In the genomic region with DNA sequence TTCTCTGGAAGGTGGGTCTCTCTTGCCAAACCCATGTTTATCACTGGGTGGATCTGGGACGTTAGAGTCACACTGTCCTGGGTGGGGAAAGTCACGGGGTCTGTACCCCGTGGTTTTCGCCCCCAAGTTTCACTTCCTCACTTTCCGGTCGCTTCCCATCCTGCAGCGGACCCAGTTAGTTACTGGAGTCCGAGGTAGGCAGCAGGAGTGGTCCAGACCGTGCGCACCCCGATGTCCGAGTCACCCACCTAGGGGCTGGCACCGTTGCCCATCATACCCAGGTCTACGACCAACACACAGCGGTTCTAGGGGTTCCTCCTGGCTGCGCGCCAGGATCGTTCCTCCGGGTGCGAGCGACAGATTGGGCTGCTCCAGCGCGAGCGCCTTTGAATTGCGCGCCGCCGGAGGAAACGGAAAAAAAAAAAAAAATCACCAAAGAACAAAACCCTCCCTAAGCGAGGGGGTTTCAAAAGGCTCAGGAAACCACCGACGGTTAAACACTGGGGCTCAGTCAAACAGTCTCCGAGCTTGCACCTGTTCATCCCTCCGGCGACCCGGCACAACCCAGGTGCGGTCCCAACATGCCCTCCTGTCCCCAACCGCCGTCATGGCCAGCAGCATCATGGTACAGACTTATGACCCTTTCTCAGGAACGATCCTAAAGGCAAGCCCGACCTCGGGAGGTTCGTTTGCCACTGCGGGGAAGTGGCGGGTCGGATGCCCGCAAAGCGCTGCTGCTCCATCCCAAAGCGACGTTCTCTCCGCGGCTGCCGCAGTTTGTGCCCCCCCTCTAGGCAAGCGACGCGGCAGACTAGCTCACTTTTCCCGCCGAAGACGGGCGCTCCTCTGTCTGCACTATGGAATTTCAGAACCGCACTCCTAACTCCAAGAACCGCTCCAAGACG, we compare ENCODE assay signal across 8 mouse cellular contexts. TPM values are rescaled to one million over a fixed set of nuclear protein-coding genes. Genes with fewer than 3 reads are reported as not detected.
A peak's percentile ranks its signal among the peaks of the same experiment; 100 is the strongest.
DNase-seq lines count a peak whose midpoint lies in the region; ATAC-seq lines count a peak whose summit lies in the region.

No protein-coding gene starts in this region.

- H3K27me3 ChIP-seq in forebrain, embryonic 16.5 days (replicated peaks; ENCODE audit: control insufficient read depth, insufficient read depth, low read length): no peaks in the 10 kb centered on the region
- H3K27me3 ChIP-seq in hindbrain, embryonic 11.5 days (ENCODE audit: control insufficient read depth, insufficient read depth, low read length): no peaks in the 10 kb centered on the region
- H3K27me3 ChIP-seq in limb, embryonic 15.5 days: peaks cover 52% of the 10 kb centered on the region
- no peaks in the 10 kb centered on the region for H3K27me3 ChIP-seq in midbrain, embryonic 16.5 days (ENCODE audit: control insufficient read depth, insufficient read depth, low read depth, low read length)
- no peaks in the 10 kb centered on the region for H3K27me3 ChIP-seq in stomach, embryonic 14.5 days (ENCODE audit: control insufficient read depth, insufficient read depth, low read length)

- peak overlapping the region; percentile 61 for H3K27ac ChIP-seq in forebrain, embryonic 16.5 days (ENCODE audit: low read length)
- H3K27ac ChIP-seq in hindbrain, embryonic 11.5 days (ENCODE audit: low read depth, low read length): peak overlapping the region; percentile 87
- H3K27ac ChIP-seq in limb, embryonic 15.5 days: no peak overlapping the region
- H3K27ac ChIP-seq in midbrain, embryonic 16.5 days (ENCODE audit: low read length): peak overlapping the region; percentile 65
- H3K27ac ChIP-seq in stomach, embryonic 14.5 days (ENCODE audit: low read length): peak overlapping the region; percentile 59; the same call in 1 of the 2 replicates

- ATAC-seq in forebrain, embryonic 16.5 days: 0 out of 2 replicates have a peak, but pooled peaks have one; percentile 8
- no peak for ATAC-seq in hindbrain, embryonic 11.5 days (ENCODE audit: low FRiP score)
- no peak for ATAC-seq in limb, embryonic 15.5 days (ENCODE audit: insufficient number of reproducible peaks, low FRiP score, low TSS enrichment, low read depth)
- no peak for ATAC-seq in midbrain, embryonic 16.5 days
- no peak for ATAC-seq in stomach, embryonic 14.5 days (ENCODE audit: insufficient number of reproducible peaks, insufficient read depth, low FRiP score, low read depth)

- under 1% methylated on average over 63 of the region's 63 CpGs for WGBS in forebrain, embryonic 16.5 days
- WGBS in hindbrain, embryonic 11.5 days: under 1% methylated on average over 63 of the region's 63 CpGs
- whole genome bisulfite sequencing in limb, embryonic 15.5 days: under 1% methylated on average over 63 of the region's 63 CpGs
- WGBS in midbrain, embryonic 16.5 days: 0% methylated on average over 63 of the region's 63 CpGs
- WGBS in stomach, embryonic 14.5 days: under 1% methylated on average over 63 of the region's 63 CpGs

- peaks cover 52% of the 10 kb centered on the region for H3K4me1 ChIP-seq in forebrain, embryonic 16.5 days (replicated peaks; ENCODE audit: control insufficient read depth, insufficient read depth, low read length)
- H3K4me1 ChIP-seq in hindbrain, embryonic 11.5 days (replicated peaks; ENCODE audit: control insufficient read depth, insufficient read depth, low read length): peaks cover 16% of the 10 kb centered on the region
- H3K4me1 ChIP-seq in limb, embryonic 15.5 days: peaks cover 26% of the 10 kb centered on the region
- H3K4me1 ChIP-seq in midbrain, embryonic 16.5 days (ENCODE audit: control insufficient read depth, insufficient read depth, low read length): peaks cover 45% of the 10 kb centered on the region
- peaks cover 15% of the 10 kb centered on the region; the same call in 1 of the 2 replicates for H3K4me1 ChIP-seq in stomach, embryonic 14.5 days (ENCODE audit: control insufficient read depth, insufficient read depth, low read length)

- DNase-seq in cerebellum, postnatal 10 days: peak; percentile 73 to 76
- no peak for DNase-seq in cerebellum, adult 11-12 months
- DNase-seq in adrenal gland, postnatal 14 days: peak; percentile 60
- peak; percentile 67 for DNase-seq in hindbrain, embryonic 11.5 days (ENCODE audit: low spot score)

- H3K36me3 ChIP-seq in forebrain, embryonic 16.5 days (ENCODE audit: control insufficient read depth, insufficient read depth): no peaks in the 10 kb centered on the region
- peaks cover 3% of the 10 kb centered on the region; the same call in 1 of the 2 replicates for H3K36me3 ChIP-seq in hindbrain, embryonic 11.5 days (ENCODE audit: control insufficient read depth, insufficient read depth, low read length)
- H3K36me3 ChIP-seq in limb, embryonic 15.5 days: no peaks in the 10 kb centered on the region
- H3K36me3 ChIP-seq in midbrain, embryonic 16.5 days (ENCODE audit: control insufficient read depth, insufficient read depth, low read length): no peaks in the 10 kb centered on the region
- H3K36me3 ChIP-seq in stomach, embryonic 14.5 days (ENCODE audit: control insufficient read depth, insufficient read depth, low read length): no peaks in the 10 kb centered on the region; the same call in 1 of the 2 replicates

- peak overlapping the region; percentile 73 for H3K9ac ChIP-seq in forebrain, embryonic 16.5 days (replicated peaks; ENCODE audit: low read depth, low read length)
- H3K9ac ChIP-seq in hindbrain, embryonic 11.5 days (ENCODE audit: low read depth, low read length): peak overlapping the region; percentile 97
- peak overlapping the region; percentile 28 for H3K9ac ChIP-seq in limb, embryonic 15.5 days
- H3K9ac ChIP-seq in midbrain, embryonic 16.5 days (ENCODE audit: low read depth, low read length): peak overlapping the region; percentile 59
- peak overlapping the region; percentile 58 for H3K9ac ChIP-seq in stomach, embryonic 14.5 days (replicated peaks; ENCODE audit: low read depth, low read length)

- peak overlapping the region; percentile 68 for H3K4me3 ChIP-seq in forebrain, embryonic 16.5 days (replicated peaks; ENCODE audit: low read length)
- peak overlapping the region; percentile 89 for H3K4me3 ChIP-seq in hindbrain, embryonic 11.5 days (ENCODE audit: low read depth, low read length)
- H3K4me3 ChIP-seq in limb, embryonic 15.5 days: peak overlapping the region; percentile 50
- H3K4me3 ChIP-seq in midbrain, embryonic 16.5 days (ENCODE audit: low read depth, low read length): peak overlapping the region; percentile 53
- H3K4me3 ChIP-seq in stomach, embryonic 14.5 days (ENCODE audit: low read depth, low read length): peak overlapping the region; percentile 57

- H3K4me2 ChIP-seq in forebrain, embryonic 16.5 days (ENCODE audit: low read length): peak overlapping the region; percentile 89
- peak overlapping the region; percentile 75 for H3K4me2 ChIP-seq in hindbrain, embryonic 11.5 days (replicated peaks; ENCODE audit: low read depth, low read length)
- H3K4me2 ChIP-seq in limb, embryonic 15.5 days: peak overlapping the region; percentile 87
- H3K4me2 ChIP-seq in midbrain, embryonic 16.5 days (ENCODE audit: low read length): peak overlapping the region; percentile 81
- H3K4me2 ChIP-seq in stomach, embryonic 14.5 days (replicated peaks; ENCODE audit: low read depth, low read length): peak overlapping the region; percentile 89

- H3K9me3 ChIP-seq in forebrain, embryonic 16.5 days (ENCODE audit: control insufficient read depth, low read length): no peaks in the 10 kb centered on the region
- H3K9me3 ChIP-seq in hindbrain, embryonic 11.5 days (ENCODE audit: control insufficient read depth, low read length): no peaks in the 10 kb centered on the region
- H3K9me3 ChIP-seq in limb, embryonic 15.5 days: no peaks in the 10 kb centered on the region
- H3K9me3 ChIP-seq in midbrain, embryonic 16.5 days (replicated peaks; ENCODE audit: control insufficient read depth, low read length, poor library complexity, severe bottlenecking): no peaks in the 10 kb centered on the region
- H3K9me3 ChIP-seq in stomach, embryonic 14.5 days (ENCODE audit: control insufficient read depth, low read depth, low read length): no peaks in the 10 kb centered on the region

RNA-seq across cellular contexts. Expression of a gene that starts 1.0 kb away (rescaled TPM):
- 39.7 and 49.8 TPM in 2 replicates for total RNA-seq in adrenal gland, postnatal 14 days (2021)
- 11.3 and 14.4 TPM in 2 replicates for polyA plus RNA-seq in forebrain, embryonic 16.5 days (2015; fragmentation: Nextera tagmentation; extraction: Ambion mirVana)
- 23.3 and 26.4 TPM in 2 replicates for polyA plus RNA-seq in hindbrain, embryonic 11.5 days (2014; fragmentation: Nextera tagmentation; extraction: Ambion mirVana)
- polyA plus RNA-seq in limb, embryonic 15.5 days (2015; fragmentation: Nextera tagmentation; extraction: Ambion mirVana): 3.1 TPM in 2 replicates
- 4.0 and 5.6 TPM in 2 replicates for polyA plus RNA-seq in midbrain, embryonic 16.5 days (2015; fragmentation: Nextera tagmentation; extraction: Ambion mirVana)
- polyA plus RNA-seq in stomach, embryonic 14.5 days (2014; fragmentation: Nextera tagmentation; extraction: Ambion mirVana): 12.8 and 14.1 TPM in 2 replicates

Comparison
In these comparisons a context has a peak if more than half of its experiments do, and no peak if none do; other contexts are left out.
1. H3K9ac ChIP-seq: peak in every context shown above with its lines; median percentile 97 in hindbrain, embryonic 11.5 days; 73 in forebrain, embryonic 16.5 days; 59 in midbrain, embryonic 16.5 days; 58 in stomach, embryonic 14.5 days; 28 in limb, embryonic 15.5 days.